Mouse (Mus musculus): ENCODE data around the gene Rrm2.
"Not testable (repeated sequence)": the region's sequence is repeated elsewhere in the genome, so short reads cannot be mapped to it uniquely, and the experiment has no call there.

Gene Rrm2

GRCm38 (mm10) chr12:24707954-24708823 is at the start of gene Rrm2:
TSS of gene Rrm2 (plus strand) at chr12:24708241.
- DNase-seq = peak; percentile 88 to 92

GRCm38 (mm10) chr12:24658998-24659397 is 49.0 kb upstream of the Rrm2 start:
- DNase-seq = no peak

GRCm38 (mm10) chr12:24659923-24660322 is 48.1 kb upstream of the Rrm2 start:
- DNase-seq = no peak

GRCm38 (mm10) chr12:24661100-24661499 is 46.9 kb upstream of the Rrm2 start:
- no peak for DNase-seq

GRCm38 (mm10) chr12:24662131-24662530 is 45.9 kb upstream of the Rrm2 start:
- no peak for DNase-seq

- DNase-seq = no peak
Observed at GRCm38 (mm10) chr12:24680096-24680491, 27.9 kb upstream of the Rrm2 start.

GRCm38 (mm10) chr12:24680492-24681285 is 27.4 kb upstream of the Rrm2 start:
- peak in 1 of 2 experiments; percentile 13 for DNase-seq

GRCm38 (mm10) chr12:24681286-24682023 is 26.6 kb upstream of the Rrm2 start, which contains the start of gene Cys1:
TSS of gene Cys1 (minus strand) at chr12:24681813.
- DNase-seq = no peak

GRCm38 (mm10) chr12:24682563-24682962 is 25.5 kb upstream of the Rrm2 start:
- DNase-seq = no peak

GRCm38 (mm10) chr12:24683461-24683860 is 24.6 kb upstream of the Rrm2 start:
- DNase-seq = no peak

- no peak for DNase-seq
Observed at GRCm38 (mm10) chr12:24686038-24686695, 21.9 kb upstream of the Rrm2 start.

GRCm38 (mm10) chr12:24686696-24687346 is 21.2 kb upstream of the Rrm2 start:
- DNase-seq = no peak

- no peak for DNase-seq
Observed at GRCm38 (mm10) chr12:24690351-24690750, 17.7 kb upstream of the Rrm2 start.

GRCm38 (mm10) chr12:24696500-24697483 is 11.2 kb upstream of the Rrm2 start:
- peak; percentile 75 to 79 for DNase-seq

- DNase-seq = no peak
Observed at GRCm38 (mm10) chr12:24697484-24698204, 10.4 kb upstream of the Rrm2 start.

- DNase-seq = no peak
Observed at GRCm38 (mm10) chr12:24698514-24698913, 9.5 kb upstream of the Rrm2 start.

GRCm38 (mm10) chr12:24699578-24699977 is 8.5 kb upstream of the Rrm2 start:
- no peak for DNase-seq

GRCm38 (mm10) chr12:24701621-24702020 is 6.4 kb upstream of the Rrm2 start:
- DNase-seq = not testable (repeated sequence)

GRCm38 (mm10) chr12:24703013-24703412 is 5.0 kb upstream of the Rrm2 start:
- DNase-seq = no peak
